Mouse (Mus musculus) left cerebral cortex, postnatal 14 days (tissue): ENCODE measurements around the gene Vmp1. TPM values are rescaled to one million over a fixed set of nuclear protein-coding genes. Genes with fewer than 3 reads are reported as not detected.

Source experiments
- DNase-seq, 2 experiments: peaks; one replicate each; pipeline ENCODE4 v3.0.0; 2021 to 2022; ENCODE audit warnings: low spot score in 2 of 2, mixed read lengths in 1 of 2
- intact Hi-C: fragments of 180-260 bp; cut with DNase I; formaldehyde crosslinking; loops from one replicate; pipeline ENCODE4 v1.15.1; 2025
- total RNA-seq, 2 experiments: library from RNA; stranded (reverse); gene quantifications; 2 replicates each; pipeline ENCODE4 v1.2.3; 2021

Gene Vmp1
- total RNA-seq, 2 experiments from 2014 or later = 194 TPM

GRCm38 (mm10) chr11:86578809-86579730 is 104.6 kb downstream of the Vmp1 start:
- peak in 1 of 2 experiments; percentile 22 for DNase-seq
- intact Hi-C loops = no loop called here

- intact Hi-C loops = no loop called here
- no peak for DNase-seq
Measured at GRCm38 (mm10) chr11:86578106-86578808, 105.4 kb downstream of the Vmp1 start.

GRCm38 (mm10) chr11:86577231-86577630 is 106.4 kb downstream of the Vmp1 start:
- DNase-seq = peak in 1 of 2 experiments; percentile 34
- intact Hi-C loops = no loop called here

GRCm38 (mm10) chr11:86575632-86576378 is 107.8 kb downstream of the Vmp1 start:
- intact Hi-C loops = no loop called here

GRCm38 (mm10) chr11:86574408-86574807 is 109.2 kb downstream of the Vmp1 start:
- DNase-seq = no peak
- intact Hi-C loops = no loop called here

More at GRCm38 (mm10) chr11:86575632-86576378, 107.8 kb downstream of the Vmp1 start:
- DNase-seq = no peak

GRCm38 (mm10) chr11:86573646-86574231 is 109.9 kb downstream of the Vmp1 start:
- DNase-seq = no peak
- intact Hi-C loops = no loop called here

- DNase-seq = no peak
- intact Hi-C loops = no loop called here
Measured at GRCm38 (mm10) chr11:86572623-86573022, 111.0 kb downstream of the Vmp1 start.

- intact Hi-C loops = no loop called here
- no peak for DNase-seq
Measured at GRCm38 (mm10) chr11:86571871-86572270, 111.8 kb downstream of the Vmp1 start.

GRCm38 (mm10) chr11:86571047-86571855 is 112.4 kb downstream of the Vmp1 start:
- no peak for DNase-seq
- intact Hi-C loops = no loop called here

GRCm38 (mm10) chr11:86570261-86570746 is 113.3 kb downstream of the Vmp1 start:
- DNase-seq = no peak
- intact Hi-C loops = no loop called here

GRCm38 (mm10) chr11:86568425-86568824 is 115.2 kb downstream of the Vmp1 start:
- intact Hi-C loops = loop anchor here (1.0 kb wide), 1 partner anchor 84 kb away; no protein-coding TSS in a partner anchor
- DNase-seq = peak in 1 of 2 experiments; percentile 42

GRCm38 (mm10) chr11:86558258-86558657 is 125.4 kb downstream of the Vmp1 start:
- no peak for DNase-seq
- intact Hi-C loops = loop anchor here (10.0 kb wide), 1 partner anchor 457 kb away; no protein-coding TSS in a partner anchor

- no peak for DNase-seq
- intact Hi-C loops = loop anchor here (10.0 kb wide), 1 partner anchor 461 kb away; no protein-coding TSS in a partner anchor
Measured at GRCm38 (mm10) chr11:86553525-86553924, 130.1 kb downstream of the Vmp1 start.

- intact Hi-C loops = no loop called here
- DNase-seq = no peak
Measured at GRCm38 (mm10) chr11:86547412-86547811, 136.2 kb downstream of the Vmp1 start.

- intact Hi-C loops = no loop called here
- DNase-seq = no peak
Measured at GRCm38 (mm10) chr11:86545556-86545955, 138.1 kb downstream of the Vmp1 start.

- intact Hi-C loops = no loop called here
- peak; percentile 99 to 100 for DNase-seq
Measured at GRCm38 (mm10) chr11:86544639-86545299, 138.9 kb downstream of the Vmp1 start, which contains the start of the genes Rps6kb1 and Tubd1. TSS of gene Rps6kb1 (minus strand) at chr11:86544805. TSS of gene Tubd1 (plus strand) at chr11:86544991.

- intact Hi-C loops = no loop called here
- DNase-seq = peak in 1 of 2 experiments; percentile 6
Measured at GRCm38 (mm10) chr11:86543960-86544638, 139.5 kb downstream of the Vmp1 start.
